Comparison of ENCODE assay signal across 11 mouse cellular contexts in genomic region chr6:17769972-17770644, GRCm38 (mm10).
DNase-seq lines count a peak whose midpoint lies in the region; ATAC-seq and TF ChIP-seq lines count a peak whose summit lies in the region.
"Had no signal": no experiment of that assay in that cellular context is flagged by ENCODE, and none has a peak within 500 bp of the region (broad histone marks: within the 10 kb centered on the region; RNA-seq: fewer than 3 reads in every experiment).

No protein-coding gene starts in this region.

- H3K9ac ChIP-seq in hindbrain, embryonic 13.5 days, result no peak overlapping the region
- no peak overlapping the region for H3K9ac ChIP-seq in hindbrain, embryonic 11.5 days (ENCODE audit: low read depth, low read length)
- no peak overlapping the region for H3K9ac ChIP-seq in forebrain, embryonic 13.5 days
- no peak overlapping the region for H3K9ac ChIP-seq in limb, embryonic 14.5 days (ENCODE audit: low read depth, low read length, severe bottlenecking)
- H3K9ac ChIP-seq in midbrain, postnatal 0 days (replicated peaks; ENCODE audit: low read length, poor library complexity, severe bottlenecking), result no peak overlapping the region
- H3K9ac ChIP-seq: embryonic facial prominence, embryonic 15.5 days; lung, embryonic 14.5 days had no signal

- 78% methylated on average over 9 of the region's 9 CpGs for WGBS in hindbrain, embryonic 13.5 days
- 87% methylated on average over 9 of the region's 9 CpGs for WGBS in hindbrain, embryonic 11.5 days
- 61% methylated on average over 9 of the region's 9 CpGs for WGBS in forebrain, embryonic 13.5 days
- 50% methylated on average over 9 of the region's 9 CpGs for WGBS in limb, embryonic 14.5 days
- 71% methylated on average over 9 of the region's 9 CpGs for WGBS in midbrain, postnatal 0 days

- no peak for TF ChIP-seq CTCF in midbrain, postnatal 0 days (IDR thresholded peaks at IDR 0.05)

- H3K27ac ChIP-seq in hindbrain, embryonic 13.5 days, result no peak overlapping the region
- no peak overlapping the region for H3K27ac ChIP-seq in hindbrain, embryonic 11.5 days (ENCODE audit: low read depth, low read length)
- H3K27ac ChIP-seq in forebrain, embryonic 13.5 days, result no peak overlapping the region
- H3K27ac ChIP-seq in limb, embryonic 14.5 days (replicated peaks; ENCODE audit: low read depth, low read length), result no peak overlapping the region
- no peak overlapping the region for H3K27ac ChIP-seq in midbrain, postnatal 0 days (ENCODE audit: low read depth, low read length)
- H3K27ac ChIP-seq: embryonic facial prominence, embryonic 15.5 days had no signal

- H3K27me3 ChIP-seq in hindbrain, embryonic 13.5 days, result no peaks in the 10 kb centered on the region
- H3K27me3 ChIP-seq in hindbrain, embryonic 11.5 days (ENCODE audit: control insufficient read depth, insufficient read depth, low read length), result no peaks in the 10 kb centered on the region
- H3K27me3 ChIP-seq in forebrain, embryonic 13.5 days, result no peaks in the 10 kb centered on the region
- no peaks in the 10 kb centered on the region for H3K27me3 ChIP-seq in limb, embryonic 14.5 days (ENCODE audit: control insufficient read depth, insufficient read depth, low read length)
- H3K27me3 ChIP-seq in midbrain, postnatal 0 days (ENCODE audit: insufficient read depth, low read length), result no peaks in the 10 kb centered on the region
- H3K27me3 ChIP-seq: embryonic facial prominence, embryonic 15.5 days had no signal

- peaks cover 31% of the 10 kb centered on the region for H3K4me1 ChIP-seq in hindbrain, embryonic 13.5 days (replicated peaks)
- no peaks in the 10 kb centered on the region; the same call in 1 of the 2 replicates for H3K4me1 ChIP-seq in hindbrain, embryonic 11.5 days (replicated peaks; ENCODE audit: control insufficient read depth, insufficient read depth, low read length)
- H3K4me1 ChIP-seq in forebrain, embryonic 13.5 days, result peaks cover 24% of the 10 kb centered on the region
- peaks cover 8% of the 10 kb centered on the region for H3K4me1 ChIP-seq in limb, embryonic 14.5 days (ENCODE audit: control insufficient read depth, insufficient read depth, low read length)
- no peaks in the 10 kb centered on the region; the same call in 1 of the 2 replicates for H3K4me1 ChIP-seq in midbrain, postnatal 0 days (ENCODE audit: insufficient read depth, low read length)

- H3K4me3 ChIP-seq in hindbrain, embryonic 13.5 days, result no peak overlapping the region
- H3K4me3 ChIP-seq in hindbrain, embryonic 11.5 days (ENCODE audit: low read depth, low read length), result no peak overlapping the region
- H3K4me3 ChIP-seq in forebrain, embryonic 13.5 days, result no peak overlapping the region
- H3K4me3 ChIP-seq in limb, embryonic 14.5 days (replicated peaks; ENCODE audit: low read length), result no peak overlapping the region
- no peak overlapping the region for H3K4me3 ChIP-seq in midbrain, postnatal 0 days (ENCODE audit: low read depth, low read length)
- H3K4me3 ChIP-seq: embryonic facial prominence, embryonic 15.5 days had no signal

- ATAC-seq in hindbrain, embryonic 13.5 days (ENCODE audit: low FRiP score), result no peak
- no peak for ATAC-seq in hindbrain, embryonic 11.5 days (ENCODE audit: low FRiP score)
- ATAC-seq in forebrain, embryonic 13.5 days, result peak; percentile 60; the same call in 1 of the 2 replicates
- no peak for ATAC-seq in limb, embryonic 14.5 days (ENCODE audit: low FRiP score, low read depth)
- ATAC-seq in midbrain, postnatal 0 days (ENCODE audit: low FRiP score), result no peak

- H3K4me2 ChIP-seq in hindbrain, embryonic 13.5 days, result 0 out of 2 replicates have a peak overlapping the region, but pooled peaks have one; percentile 13
- no peak overlapping the region for H3K4me2 ChIP-seq in hindbrain, embryonic 11.5 days (replicated peaks; ENCODE audit: low read depth, low read length)
- H3K4me2 ChIP-seq in forebrain, embryonic 13.5 days, result peak overlapping the region; percentile 36
- H3K4me2 ChIP-seq in limb, embryonic 14.5 days (replicated peaks; ENCODE audit: low read depth, low read length, severe bottlenecking), result peak overlapping the region; percentile 15; the same call in 1 of the 2 replicates
- H3K4me2 ChIP-seq in midbrain, postnatal 0 days (ENCODE audit: low read depth, low read length, poor library complexity, severe bottlenecking), result 0 out of 2 replicates have a peak overlapping the region, but pooled peaks have one; percentile 15
- H3K4me2 ChIP-seq: embryonic facial prominence, embryonic 15.5 days; lung, embryonic 14.5 days had no signal

- no peak for DNase-seq in hindbrain, embryonic 11.5 days (ENCODE audit: low spot score)
- no peak for DNase-seq in limb, embryonic 14.5 days (ENCODE audit: low spot score)
- DNase-seq in midbrain, postnatal 0 days (ENCODE audit: low spot score), result no peak
- no peak for DNase-seq in spleen, adult 12 weeks (ENCODE audit: low spot score)
- no peak for DNase-seq in cerebellum, adult 9-10 months
- DNase-seq: cerebellum, adult 11-12 months; lung, embryonic 14.5 days; thymus, postnatal 4 days had no signal

- no peaks in the 10 kb centered on the region for H3K36me3 ChIP-seq in hindbrain, embryonic 13.5 days
- H3K36me3 ChIP-seq in hindbrain, embryonic 11.5 days (ENCODE audit: control insufficient read depth, insufficient read depth, low read length), result no peaks in the 10 kb centered on the region
- no peaks in the 10 kb centered on the region for H3K36me3 ChIP-seq in forebrain, embryonic 13.5 days (ENCODE audit: poor library complexity, severe bottlenecking)
- no peaks in the 10 kb centered on the region for H3K36me3 ChIP-seq in limb, embryonic 14.5 days (ENCODE audit: control insufficient read depth, insufficient read depth, low read length)
- no peaks in the 10 kb centered on the region for H3K36me3 ChIP-seq in midbrain, postnatal 0 days (ENCODE audit: insufficient read depth, low read length)
- H3K36me3 ChIP-seq: embryonic facial prominence, embryonic 15.5 days had no signal

- TF ChIP-seq POLR2A in limb, embryonic 14.5 days (IDR thresholded peaks at IDR 0.05; ENCODE audit: borderline replicate concordance, extremely low read depth, insufficient read depth, insufficient read length), result no peak

- no peaks in the 10 kb centered on the region for H3K9me3 ChIP-seq in hindbrain, embryonic 13.5 days
- H3K9me3 ChIP-seq in hindbrain, embryonic 11.5 days (ENCODE audit: control insufficient read depth, low read length), result no peaks in the 10 kb centered on the region
- no peaks in the 10 kb centered on the region for H3K9me3 ChIP-seq in forebrain, embryonic 13.5 days (replicated peaks)
- no peaks in the 10 kb centered on the region for H3K9me3 ChIP-seq in limb, embryonic 14.5 days (ENCODE audit: control insufficient read depth, low read length)
- no peaks in the 10 kb centered on the region for H3K9me3 ChIP-seq in midbrain, postnatal 0 days (ENCODE audit: low read length)
- H3K9me3 ChIP-seq: embryonic facial prominence, embryonic 15.5 days had no signal
